Mouse (Mus musculus) gastrocnemius, postnatal 4 days (tissue): ENCODE results near the gene Pgp. TPM values are rescaled to one million over a fixed set of nuclear protein-coding genes. Genes with fewer than 3 reads are reported as not detected.

ENCODE experiments used
- DNase-seq, 2 experiments: peaks; one replicate each; pipeline ENCODE4 v3.0.0; 2021 to 2022; ENCODE audit warnings: low spot score in 2 of 2, mixed read lengths in 2 of 2
- total RNA-seq, 2 experiments: library from RNA; stranded (reverse); gene quantifications; 2 replicates each; pipeline ENCODE4 v1.2.3; 2021

The Pgp gene
- total RNA-seq, 2 experiments from 2014 or later, result 34.6 to 37.4 TPM

DNA sequence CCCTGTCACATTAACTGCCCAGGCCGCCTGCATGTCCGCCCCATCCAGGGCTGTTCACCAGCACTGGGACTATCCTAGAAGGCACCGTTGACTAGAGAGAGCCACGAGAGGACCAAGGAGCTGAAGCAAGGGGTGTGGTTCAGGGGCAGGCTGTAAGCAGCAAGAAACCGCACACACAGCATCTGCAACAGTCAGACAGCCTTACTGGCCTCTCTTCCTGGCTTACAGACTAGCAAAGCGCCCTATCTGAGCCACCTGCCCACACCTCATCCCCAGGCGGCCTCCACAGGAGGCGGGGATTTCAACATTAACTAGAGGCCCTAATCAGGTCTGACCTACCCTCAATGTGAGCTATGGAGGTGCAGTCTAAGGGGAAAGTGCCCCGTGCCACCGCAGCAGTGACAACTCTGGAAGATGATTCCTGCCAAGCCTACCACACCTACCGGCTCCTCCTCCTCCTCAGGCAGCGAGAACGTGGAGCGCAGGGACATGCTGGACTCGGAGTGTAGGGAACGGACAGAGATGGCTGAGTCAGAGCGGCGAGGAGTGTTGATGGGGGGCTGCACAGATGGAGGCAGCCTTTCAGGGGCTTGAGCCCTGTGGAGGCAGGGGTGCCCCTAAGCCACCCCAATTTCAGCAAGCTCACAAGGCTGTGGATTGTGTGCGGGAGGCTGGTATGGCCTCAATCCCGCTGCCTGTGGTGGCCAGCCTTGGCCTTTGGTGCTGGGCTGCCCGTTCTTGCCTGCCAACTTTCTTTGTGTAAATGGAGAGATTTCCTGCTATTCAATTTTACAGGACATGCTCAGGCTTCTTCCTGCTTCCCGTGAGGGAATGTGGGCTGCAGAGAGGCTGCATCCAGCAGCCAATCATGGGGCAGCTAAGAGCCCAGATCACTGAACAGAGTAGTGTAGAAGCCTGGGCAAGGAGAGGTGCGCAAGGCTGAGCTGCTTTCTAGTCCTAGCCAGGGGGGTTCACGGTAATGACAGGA lies 44.4 kb downstream of the Pgp start:
- DNase-seq, result no peak

DNA sequence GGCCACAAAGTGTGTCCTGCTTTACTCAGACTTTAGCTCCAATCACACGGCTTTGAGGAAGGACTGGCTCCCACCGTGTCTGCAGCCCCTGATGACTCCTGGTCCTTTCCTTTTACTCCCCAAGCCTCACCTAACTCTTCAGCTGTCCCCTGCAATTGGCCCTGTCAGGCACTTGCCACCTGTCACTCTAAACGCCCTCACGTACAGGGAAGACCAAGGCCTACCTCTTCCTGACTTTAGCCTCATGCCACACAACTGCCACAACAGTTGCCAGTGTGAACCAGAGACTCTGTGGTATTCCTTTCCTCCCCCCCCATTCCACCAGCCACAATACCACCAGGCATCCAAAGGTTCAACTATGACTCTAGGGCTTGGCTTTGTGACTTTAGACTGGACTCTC lies 50.3 kb downstream of the Pgp start:
- no peak for DNase-seq

Other genes starting within 250 kb of the Pgp start
- gene Tedc2, start 249.5 kb upstream of the Pgp start, total RNA-seq, result 1 to 10 TPM; 6.0 to 6.1 TPM
- 10 to 100 TPM; 14.9 to 15.2 TPM for gene Ccnf, start 218.9 kb upstream of the Pgp start, total RNA-seq
- under 1 TPM in 1 of 2 experiments, not detected in 1; 0.10 TPM for gene Abca17, start 119.3 kb upstream of the Pgp start, total RNA-seq
- gene Abca3, start 118.4 kb upstream of the Pgp start, total RNA-seq, result 10 to 100 TPM; 15.9 to 17.0 TPM
- gene Rnps1, start 55.8 kb upstream of the Pgp start, total RNA-seq, result 10 to 100 TPM; 83.7 to 93.6 TPM
- 100 to 1,000 TPM; 117 to 133 TPM for gene Eci1, start 43.8 kb upstream of the Pgp start, total RNA-seq
- gene Dnase1l2, start 27.3 kb upstream of the Pgp start, total RNA-seq, result 1 to 10 TPM; 1.9 TPM
- gene E4f1, start 79 bp upstream of the Pgp start, total RNA-seq, result 10 to 100 TPM; 18.0 to 20.7 TPM
- gene Bricd5, start 3.5 kb downstream of the Pgp start, total RNA-seq, result 1 to 10 TPM in 1 of 2 experiments, under 1 TPM in 1; 0.91 to 1.5 TPM
- gene Mlst8, start 8.7 kb downstream of the Pgp start, total RNA-seq, result 10 to 100 TPM; 12.4 to 16.8 TPM
- 1 to 10 TPM; 1.6 TPM for gene Caskin1, start 18.2 kb downstream of the Pgp start, total RNA-seq
- gene Traf7, start 57.5 kb downstream of the Pgp start, total RNA-seq, result 10 to 100 TPM; 80.8 to 86.3 TPM
- gene Rab26, start 63.8 kb downstream of the Pgp start, total RNA-seq, result under 1 TPM; 0.52 to 0.64 TPM
- 10 to 100 TPM; 60.5 to 66.7 TPM for gene Pkd1, start 79.4 kb downstream of the Pgp start, total RNA-seq
- 10 to 100 TPM; 66.4 to 75.4 TPM for gene Tsc2, start 162.2 kb downstream of the Pgp start, total RNA-seq
- 1 to 10 TPM; 7.5 TPM for gene Nthl1, start 162.3 kb downstream of the Pgp start, total RNA-seq
- 10 to 100 TPM; 35.4 to 35.6 TPM for gene Slc9a3r2, start 179.9 kb downstream of the Pgp start, total RNA-seq
- not detected for gene Npw, start 188.1 kb downstream of the Pgp start, total RNA-seq
- 10 to 100 TPM; 25.7 to 29.6 TPM for gene Zfp598, start 199.3 kb downstream of the Pgp start, total RNA-seq
- under 1 TPM; 0.13 to 0.15 TPM for gene Syngr3, start 219.6 kb downstream of the Pgp start, total RNA-seq
- 10 to 100 TPM; 22.9 to 24.6 TPM for gene Gfer, start 225.8 kb downstream of the Pgp start, total RNA-seq
- 1 to 10 TPM; 2.2 to 3.3 TPM for gene Noxo1, start 225.8 kb downstream of the Pgp start, total RNA-seq
- gene Tbl3, start 237.3 kb downstream of the Pgp start, total RNA-seq, result 10 to 100 TPM; 19.1 to 20.4 TPM
- gene Rnf151, start 247.7 kb downstream of the Pgp start, total RNA-seq, result under 1 TPM in 1 of 2 experiments, not detected in 1; 0.23 TPM
- gene Rps2, start 247.7 kb downstream of the Pgp start, total RNA-seq, result 100 to 1,000 TPM; 750 to 839 TPM